Mouse (Mus musculus) T-cell, adult 2 months (primary cell): Measurements from ENCODE around the gene Trim42.

ENCODE experiments used
- DNase-seq: peaks from one replicate; pipeline ENCODE4 v3.0.0; 2022; ENCODE audit warnings: low spot score

The Trim42 gene

DNA sequence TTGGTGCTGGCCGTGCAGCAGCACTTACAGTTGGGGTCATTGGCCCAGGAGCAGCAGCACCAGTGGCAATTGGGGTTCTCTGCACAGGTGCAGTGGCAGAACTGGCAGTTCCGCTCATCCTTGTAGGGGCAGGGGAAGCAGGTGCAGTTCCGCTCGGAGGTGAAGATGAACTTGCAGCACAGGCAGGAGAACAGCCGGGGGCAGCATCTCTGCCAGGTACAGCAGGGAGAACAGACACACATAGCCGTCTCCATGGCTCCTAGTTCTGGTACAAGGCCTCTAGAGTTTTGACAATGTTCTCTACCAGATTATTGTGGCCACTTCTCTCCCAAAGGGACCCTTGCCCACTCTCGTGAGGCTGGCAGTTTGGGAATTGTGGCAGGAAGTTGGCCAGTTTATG lies at the start of gene Trim42:
Gene Trim42, minus strand, starts transcription at position 368 of the 400 bp plus-strand sequence.
- no peak for DNase-seq

DNA sequence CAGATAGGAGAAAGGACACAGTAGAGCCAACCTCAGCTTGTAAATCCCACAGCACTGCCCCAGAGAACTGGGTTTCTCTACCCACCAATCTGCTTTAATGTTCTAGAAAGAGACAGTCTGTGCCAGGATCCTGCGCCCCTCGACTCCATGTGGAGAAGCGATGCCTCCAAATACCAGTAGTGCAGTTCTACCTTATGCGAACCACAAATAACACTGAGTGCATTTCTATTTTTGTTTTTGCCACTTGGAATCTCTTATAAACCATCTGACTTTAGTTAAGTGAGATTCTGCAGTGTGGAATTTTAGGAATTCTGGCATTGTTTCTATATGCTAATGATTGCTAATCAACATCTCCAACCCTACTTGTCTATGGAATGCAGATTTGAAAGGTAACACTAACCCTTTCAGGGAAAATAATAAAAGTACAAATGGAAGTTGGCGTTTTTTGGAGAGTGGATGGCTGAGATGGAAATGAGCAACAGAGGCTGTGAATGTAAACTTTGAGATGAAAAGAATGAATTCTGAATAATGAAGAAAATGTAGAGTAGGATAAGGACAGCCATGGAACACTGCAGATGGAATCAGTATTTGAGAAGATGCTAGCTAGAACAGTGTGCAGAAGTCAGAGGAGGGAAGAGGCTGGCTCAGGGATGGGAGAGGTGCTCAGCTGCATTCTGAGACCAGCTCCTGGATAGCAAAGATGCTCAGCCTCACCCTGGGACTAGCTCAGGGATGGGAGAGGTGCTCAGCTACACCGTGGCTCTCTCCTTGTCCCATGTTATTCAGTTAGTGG lies 45.3 kb upstream of the Trim42 start:
- no peak for DNase-seq

DNA sequence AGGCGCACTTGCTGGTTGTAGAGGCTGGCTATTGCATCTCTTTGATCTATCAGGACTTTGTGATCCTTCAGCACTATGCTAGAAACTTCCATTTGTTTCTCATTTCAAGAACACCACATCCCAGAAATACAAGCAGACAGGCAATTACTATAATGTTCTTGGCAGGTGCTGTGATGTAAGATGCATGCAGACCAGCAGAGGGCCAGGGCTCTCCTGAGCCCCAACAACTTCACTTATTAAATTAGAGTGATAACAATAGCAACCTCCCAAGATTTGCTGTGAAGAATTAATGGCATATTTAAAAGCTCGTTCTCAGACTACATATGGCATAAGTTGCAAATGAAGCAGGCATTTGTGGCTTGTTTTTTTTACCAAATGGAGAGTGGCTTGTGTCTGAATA lies 38.4 kb upstream of the Trim42 start:
- DNase-seq = no peak

DNA sequence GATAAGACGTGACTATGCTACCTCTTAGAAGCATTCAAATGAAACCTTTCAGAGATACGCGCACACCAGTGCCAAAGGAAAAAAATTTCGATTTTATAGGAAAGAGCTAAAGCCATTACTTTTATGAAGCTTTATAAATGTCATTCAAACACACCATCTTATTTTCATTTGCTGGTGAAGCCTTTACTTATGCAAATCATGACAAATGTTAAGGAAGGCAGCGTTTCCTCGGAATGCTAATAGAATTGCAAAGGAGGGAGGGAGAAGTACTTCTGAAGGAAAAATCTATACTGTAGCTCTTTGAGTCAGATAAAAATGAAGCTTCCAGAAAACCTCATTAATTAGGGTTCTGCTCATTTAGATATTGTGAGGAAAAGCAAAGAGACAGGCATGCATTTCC lies 13.3 kb downstream of the Trim42 start:
- DNase-seq = no peak

DNA sequence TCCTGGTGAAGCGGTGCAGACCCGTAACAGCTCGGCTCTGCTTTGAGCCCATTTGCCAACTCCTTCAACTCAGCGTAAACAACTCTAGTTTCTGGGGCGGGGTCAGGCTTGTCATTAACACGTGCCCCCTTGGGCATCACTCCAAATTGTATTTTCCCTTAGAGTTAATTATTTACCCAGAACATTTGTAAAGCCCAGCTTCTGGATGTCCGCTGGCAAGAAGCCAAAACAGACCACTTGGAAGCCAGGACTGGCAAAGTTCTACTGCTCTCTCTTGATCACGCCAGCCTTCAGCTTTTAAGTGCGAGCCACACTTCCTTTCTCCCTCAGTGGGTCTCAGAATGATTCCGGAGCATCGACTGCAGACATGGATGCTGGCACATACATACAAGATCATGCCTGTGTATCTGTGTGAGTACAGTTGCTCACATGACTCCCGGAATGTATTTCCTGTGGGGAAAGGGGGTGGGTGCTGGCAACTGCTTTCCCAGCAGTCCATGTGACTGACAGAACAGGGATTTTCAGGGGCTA lies 24.9 kb downstream of the Trim42 start:
- DNase-seq = no peak

DNA sequence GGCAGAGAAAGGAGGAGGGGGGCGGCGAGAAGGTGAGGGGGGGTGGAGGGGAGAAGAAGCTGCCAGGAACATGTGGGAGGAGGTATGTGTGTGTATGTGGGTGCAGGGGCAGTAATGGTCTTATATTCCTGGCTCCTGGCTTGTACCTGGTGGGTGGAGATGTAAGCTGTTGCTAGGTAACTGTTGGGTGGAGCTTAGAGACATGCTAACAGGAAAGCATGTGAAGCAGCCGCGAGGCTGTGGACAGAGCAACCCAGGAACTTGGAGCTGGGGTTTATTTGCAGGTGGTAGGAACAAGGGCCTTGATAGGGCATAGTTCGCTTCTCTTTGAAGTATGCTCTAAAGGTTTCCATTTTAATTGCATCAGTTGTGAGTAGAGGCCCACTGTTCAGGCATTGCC lies 28.0 kb downstream of the Trim42 start:
- no peak for DNase-seq

DNA sequence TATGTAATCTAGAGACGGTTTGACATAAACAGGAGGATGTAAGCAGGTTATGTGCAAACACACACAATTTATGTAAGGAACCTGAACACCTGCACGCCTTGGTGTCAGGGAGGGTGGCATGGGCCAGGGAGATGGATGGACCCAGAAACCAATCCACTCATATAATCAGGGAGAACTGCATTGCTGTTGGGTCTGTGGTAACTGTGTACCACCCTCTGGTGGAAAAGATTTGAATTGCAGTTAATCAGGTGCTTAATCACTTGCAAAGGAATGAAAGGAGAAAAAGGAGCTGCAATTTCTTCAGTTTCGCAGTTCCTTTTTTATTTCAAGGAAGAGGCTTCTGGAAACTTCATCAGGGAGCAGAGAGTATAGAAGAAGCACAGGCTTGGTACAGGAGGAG lies 46.9 kb downstream of the Trim42 start:
- DNase-seq = no peak

DNA sequence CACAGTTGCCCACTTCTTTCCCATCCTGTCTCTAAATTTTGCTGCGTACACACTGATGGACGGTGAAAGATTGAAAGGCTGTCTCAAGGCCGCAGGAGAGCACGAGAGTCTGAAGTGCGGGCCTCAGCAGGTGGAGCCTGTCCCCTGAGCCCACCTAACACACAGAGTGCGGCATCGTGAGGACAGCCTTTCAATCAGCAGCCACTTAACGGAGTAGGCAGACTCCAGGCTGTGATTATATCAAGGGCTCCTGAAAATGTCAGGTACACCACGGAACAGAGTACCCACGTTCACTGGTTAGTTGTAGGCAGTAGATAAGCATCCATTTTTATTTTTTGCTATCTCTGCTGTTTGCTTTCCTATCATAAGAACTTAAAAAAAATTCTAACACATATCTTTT lies 47.6 kb downstream of the Trim42 start:
- DNase-seq = no peak

DNA sequence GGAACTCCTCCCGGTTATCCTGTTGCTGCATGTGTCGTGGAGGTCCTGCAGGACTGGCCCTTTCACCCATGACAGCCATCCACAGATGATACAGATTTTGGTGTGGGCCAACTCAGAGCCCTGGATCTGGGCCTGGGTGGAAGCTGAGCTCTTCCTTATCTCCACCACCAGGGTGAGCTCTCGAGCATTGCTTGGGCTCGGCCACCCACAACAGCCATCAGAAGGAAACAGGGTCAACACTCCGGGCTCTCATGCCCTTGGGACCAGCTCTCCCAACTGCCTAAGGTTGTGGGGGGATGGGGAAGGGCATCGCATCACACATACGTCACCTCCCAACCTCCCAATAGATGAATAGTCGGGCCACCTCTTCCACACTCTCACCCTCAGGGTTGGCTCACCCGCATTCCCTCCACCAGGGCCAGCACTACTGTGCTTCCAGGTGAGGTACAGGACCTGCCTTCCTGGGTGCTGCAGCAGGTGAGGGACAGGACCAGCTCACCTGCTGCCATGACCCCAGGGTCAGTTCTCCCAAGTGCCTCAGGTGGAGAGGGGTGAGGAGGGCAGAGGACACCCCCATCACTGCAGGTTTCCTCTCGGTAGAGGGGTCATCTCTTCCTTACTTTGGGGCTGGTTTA lies 54.2 kb downstream of the Trim42 start:
- DNase-seq = no peak

DNA sequence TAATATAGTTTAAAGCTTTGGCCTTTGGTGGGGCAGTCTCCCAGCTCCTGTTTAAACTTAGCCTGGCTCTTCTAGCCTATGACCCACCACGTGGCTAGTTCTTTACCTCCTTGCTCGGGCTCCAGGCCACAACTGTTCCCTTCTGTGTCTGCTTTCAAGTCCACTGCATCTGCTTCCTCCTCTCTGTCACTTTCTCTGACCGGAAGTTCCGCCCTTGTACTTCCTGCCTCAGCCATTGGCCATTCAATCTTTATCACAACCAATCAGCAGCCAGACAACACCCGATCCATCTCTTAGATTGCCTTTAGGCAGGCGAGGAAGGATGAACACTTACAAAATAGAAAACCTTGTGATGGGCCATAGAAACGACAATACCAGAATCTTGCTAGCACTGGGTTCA lies 58.1 kb downstream of the Trim42 start:
- DNase-seq = no peak

DNA sequence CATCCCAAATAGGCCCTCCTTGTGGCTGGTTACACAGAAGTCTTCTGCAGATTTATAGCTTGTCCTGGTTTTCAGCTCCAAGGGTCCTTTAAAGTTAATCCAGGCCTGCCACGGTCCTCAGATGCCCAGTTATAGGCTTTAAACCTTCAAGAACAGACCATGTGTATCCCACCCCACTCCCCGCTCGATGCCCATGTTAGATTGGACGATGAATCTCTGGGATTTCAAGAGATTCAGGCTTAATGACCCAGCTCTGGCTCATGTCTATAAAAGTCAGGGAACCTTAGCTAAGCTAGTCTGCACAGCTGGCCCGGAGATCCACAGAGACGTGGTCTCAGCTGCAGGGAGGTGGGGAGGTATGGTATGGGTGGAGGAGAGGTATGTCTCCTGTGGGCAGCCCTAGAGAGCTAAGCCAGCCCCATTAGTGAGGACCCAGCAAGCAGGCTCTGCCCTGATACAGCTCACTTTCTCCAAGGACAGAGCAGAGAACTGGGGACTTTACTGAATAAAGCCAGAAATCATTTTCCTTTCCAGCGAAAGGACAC lies 60.2 kb downstream of the Trim42 start:
- no peak for DNase-seq

DNA sequence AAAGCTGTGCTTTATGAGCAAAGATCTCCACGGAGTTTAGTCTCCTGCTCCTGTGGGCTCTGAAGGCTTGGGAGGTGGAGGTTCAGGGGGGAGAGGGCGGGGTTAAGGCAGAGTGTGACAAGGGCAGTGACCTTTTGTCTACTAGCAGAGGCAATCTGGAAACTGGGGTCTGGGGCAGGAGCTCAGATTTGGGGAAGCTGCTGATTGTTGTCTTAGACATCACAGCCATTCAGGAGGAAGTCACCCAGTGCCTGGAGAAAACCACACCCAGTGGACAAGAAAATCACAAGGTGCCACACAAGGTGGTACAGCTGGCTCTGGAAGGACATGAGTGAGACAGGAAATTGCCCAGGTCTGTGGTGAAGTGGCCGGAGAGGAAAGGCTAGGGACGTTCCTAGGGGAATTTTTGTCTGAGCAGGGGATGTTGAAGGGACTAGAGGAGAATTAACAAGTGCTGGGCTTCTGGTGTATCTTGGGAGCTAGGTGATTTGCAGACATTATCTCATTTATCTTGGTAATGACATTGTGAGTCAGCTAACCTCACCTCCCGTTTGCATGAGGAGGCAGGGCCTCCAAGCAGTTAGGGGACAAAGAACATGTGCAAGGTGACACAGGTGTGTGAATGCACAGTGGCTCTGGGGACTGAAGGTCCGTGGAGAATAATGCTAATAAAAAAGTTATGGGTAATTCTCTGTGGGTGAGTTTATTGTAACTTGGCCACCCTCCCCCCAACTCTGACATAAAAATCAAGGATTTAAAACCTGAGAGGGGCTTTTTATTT lies 61.9 kb downstream of the Trim42 start:
- DNase-seq = no peak
